Mouse (Mus musculus) liver, embryonic 14.5 days (tissue): ENCODE measurements around the gene P2rx5.

Experiments
- CTCF ChIP-seq: IDR thresholded peaks from 2 replicates; pipeline ENCODE4 v1.5.1; 2016; ENCODE audit warnings: antibody characterized with exemption, low read depth, control low read depth
- EP300 ChIP-seq: IDR thresholded peaks from 2 replicates; pipeline ENCODE4 v1.6.1; 2016; ENCODE audit warnings: antibody characterized with exemption, low read depth

GRCm38 (mm10) chr11:73161616-73162015, 1.4 kb downstream of the P2rx5 start:
- no peak for TF ChIP-seq EP300
- TF ChIP-seq CTCF: no peak
